Mouse (Mus musculus) left cerebral cortex, adult 2 months (tissue): Measurements from ENCODE around the gene Mfsd4a. TPM values are rescaled to one million over a fixed set of nuclear protein-coding genes. Genes with fewer than 3 reads are reported as not detected.

ENCODE experiments used
- DNase-seq, 2 experiments: peaks; one replicate each; pipeline ENCODE4 v3.0.0; 2021 to 2022; ENCODE audit warnings: low spot score in 2 of 2, mixed read lengths in 1 of 2; ENCODE audit errors: extremely low spot score in 1 of 2
- H3K27ac ChIP-seq: fragments of 200-600 bp; 2 replicates; pipeline ENCODE4 v1.8.1; 2022
- H3K4me3 ChIP-seq: fragments of 200-600 bp; 2 replicates; pipeline ENCODE4 v1.8.1; 2022
- CTCF ChIP-seq: fragments of 200-600 bp; IDR thresholded peaks from 2 replicates; pipeline ENCODE4 v1.8.1; 2022; ENCODE audit warnings: antibody characterized with exemption, mild to moderate bottlenecking, moderate library complexity
- intact Hi-C: fragments of 180-260 bp; cut with DNase I; formaldehyde crosslinking; loops from one replicate; pipeline ENCODE4 v1.15.1; 2025
- long read RNA-seq, 2 experiments: library from polyadenylated mRNA; stranded (forward); transcript quantifications; one replicate each; pipeline ENCODE4 v2.0.0; 2021; ENCODE audit warnings: borderline mapping rate in 2 of 2
- total RNA-seq, 2 experiments: library from RNA; stranded (reverse); gene quantifications; 2 replicates each; pipeline ENCODE4 v1.2.3; 2021

The Mfsd4a gene
- total RNA-seq = 10 to 100 TPM; 80.0 to 85.2 TPM
- long read RNA-seq, experiment 1, transcript Mfsd4a-207 (10 exons, 1,957 nt) = major isoform, 59 of 122 reads
- long read RNA-seq, experiment 1, transcript Mfsd4a-204 (11 exons, 2,422 nt) = minor isoform, 9 of 122 reads
- long read RNA-seq, experiment 1, partial matches to known transcripts = 8 of 122 reads
- long read RNA-seq, experiment 1, other reads (novel, unspliced or antisense) = 42 of 122 reads
- long read RNA-seq, experiment 2, transcript Mfsd4a-207 (10 exons, 1,957 nt) = major isoform, 30 of 79 reads
- long read RNA-seq, experiment 2, transcript Mfsd4a-203 (11 exons, 2,565 nt) = minor isoform, 5 of 79 reads
- long read RNA-seq, experiment 2, partial matches to known transcripts = 5 of 79 reads
- long read RNA-seq, experiment 2, other reads (novel, unspliced or antisense) = 36 of 79 reads

DNA sequence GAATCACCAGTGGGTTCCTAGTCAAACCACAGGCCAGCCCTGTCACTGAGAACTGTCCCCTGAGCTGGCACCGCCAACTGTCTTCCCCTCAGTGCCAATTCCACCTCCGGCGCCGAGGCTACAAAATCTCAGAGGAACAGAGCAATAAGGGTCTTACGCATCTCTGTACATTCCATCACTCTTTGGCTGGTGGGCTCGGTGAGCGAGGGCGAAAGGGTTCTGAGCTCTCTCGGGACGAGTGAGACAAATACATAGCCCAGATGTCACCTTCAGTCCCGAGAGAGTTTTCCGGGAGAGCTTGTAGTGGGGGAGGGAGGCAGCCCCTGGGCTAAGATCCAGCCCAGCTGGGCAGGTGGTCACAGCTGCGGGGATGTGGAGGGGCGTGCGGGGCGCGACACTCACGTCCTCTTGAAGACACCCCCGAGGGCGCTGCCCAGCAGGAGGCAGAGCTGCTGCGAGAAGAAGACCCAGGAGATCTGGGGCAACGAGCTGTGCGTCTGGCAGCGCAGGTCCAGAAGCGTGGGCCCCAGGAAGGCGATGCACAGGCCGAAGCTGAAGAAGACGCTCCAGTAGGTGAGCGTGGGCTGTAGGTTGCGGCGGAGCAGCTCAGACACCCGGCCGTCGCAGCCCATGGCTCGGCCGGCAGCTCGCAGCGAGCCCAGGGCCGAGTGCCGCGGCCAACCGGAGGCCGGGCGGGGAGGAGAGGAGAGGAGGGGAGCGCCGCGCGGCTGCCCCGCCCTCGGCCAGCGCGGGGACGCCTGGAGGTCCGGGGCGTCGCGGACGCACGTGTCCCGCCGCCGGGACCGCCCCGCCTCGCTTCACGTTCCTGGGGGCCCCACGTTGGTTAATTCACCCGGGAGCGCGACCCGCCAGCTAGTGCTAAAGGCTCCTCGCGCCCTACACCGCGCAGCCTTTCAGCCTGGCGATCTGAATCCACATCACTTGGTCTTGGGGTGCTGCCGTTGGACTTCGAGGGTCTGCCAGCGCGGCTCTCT, at the start of gene Mfsd4a:
TSS of gene Mfsd4a (minus strand) at position 802 of the 995 bp plus-strand sequence.
- TF ChIP-seq CTCF = no peak; the same call in 1 of the 2 replicates
- peak; percentile 48 to 71 for DNase-seq
- intact Hi-C loops = loop anchor here (1.0 to 5.0 kb wide), 2 partner anchors 21 to 40 kb away; no protein-coding TSS in a partner anchor
- H3K27ac ChIP-seq = peak within 1 kb of the TSS; percentile 94
- H3K4me3 ChIP-seq = peak within 1 kb of the TSS; percentile 67

- Histone ChIP-seq H3K4me3 (no peak overlapping the region), H3K27ac (no peak overlapping the region)
- DNase-seq = peak; percentile 72 to 83
- intact Hi-C loops = loop anchor here (1.0 to 5.0 kb wide), 4 partner anchors 69 to 179 kb away; no protein-coding TSS in a partner anchor
- peak; percentile 86 for TF ChIP-seq CTCF
Measured at GRCm38 (mm10) chr1:132116606-132117005, 48.7 kb upstream of the Mfsd4a start.

DNA sequence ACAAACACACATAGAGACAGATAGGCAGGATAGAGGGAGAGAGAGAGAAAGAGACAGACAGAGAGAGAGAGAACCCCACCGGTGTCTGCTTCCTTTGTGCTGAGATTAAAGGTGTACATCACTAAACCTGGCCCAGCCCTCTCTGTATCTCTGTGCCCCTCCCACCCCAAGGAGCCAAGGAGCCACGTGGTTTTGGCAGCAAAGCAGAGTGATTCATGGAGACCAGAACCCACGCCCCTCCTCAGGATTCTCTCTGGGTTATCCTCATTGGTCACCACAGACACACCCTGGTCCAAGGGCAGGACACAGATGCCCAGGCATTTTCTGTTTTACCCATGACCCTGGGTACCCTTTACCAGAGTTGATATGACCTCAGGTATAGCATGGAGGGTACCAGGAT, 45.2 kb upstream of the Mfsd4a start:
- Histone ChIP-seq H3K4me3 (no peak overlapping the region), H3K27ac (no peak overlapping the region)
- no peak for DNase-seq
- intact Hi-C loops = no loop called here
- no peak for TF ChIP-seq CTCF

DNA sequence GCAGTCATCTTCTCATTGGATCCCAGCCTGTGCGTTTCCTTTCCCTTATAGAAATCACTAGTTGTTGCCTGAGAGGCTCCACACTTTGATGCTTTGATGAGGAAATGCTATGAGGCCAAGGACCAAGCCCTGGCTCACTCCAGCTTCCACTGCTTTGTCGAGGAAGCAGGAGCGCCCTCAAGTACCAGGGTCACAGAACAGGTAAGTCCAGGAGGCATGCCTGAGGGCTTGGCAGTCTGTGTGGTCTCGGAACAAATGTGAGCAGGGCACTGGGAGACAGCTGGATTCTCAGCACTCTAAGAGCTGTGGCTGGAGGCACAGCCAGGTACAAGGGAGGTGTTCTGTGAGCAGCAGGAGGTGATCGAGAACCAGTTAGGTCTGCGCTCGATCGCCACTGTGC, 44.6 kb upstream of the Mfsd4a start:
- Histone ChIP-seq H3K4me3 (no peak overlapping the region), H3K27ac (no peak overlapping the region)
- TF ChIP-seq CTCF = no peak
- intact Hi-C loops = no loop called here
- no peak for DNase-seq

DNA sequence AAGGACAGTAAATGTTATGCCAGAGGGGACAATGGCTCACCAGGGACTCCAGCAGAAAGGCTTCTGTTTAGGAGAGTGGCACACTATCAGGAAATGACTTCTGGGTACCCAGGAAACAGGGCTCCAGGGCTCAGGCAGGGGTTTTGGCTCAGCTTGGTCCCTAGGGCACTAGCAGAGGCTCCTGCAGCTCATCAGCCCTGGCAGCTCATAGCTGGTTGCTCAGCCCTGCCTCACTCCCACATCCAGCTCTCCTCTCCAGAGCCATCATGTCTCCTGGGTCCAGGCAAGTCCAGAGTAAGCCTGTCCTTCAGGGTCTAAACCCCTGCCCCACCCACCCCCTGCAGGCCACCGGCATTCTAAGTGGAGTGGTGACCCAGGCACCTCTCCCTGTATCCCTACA, 43.5 kb upstream of the Mfsd4a start:
- no peak overlapping the region for H3K4me3 ChIP-seq
- no peak overlapping the region for H3K27ac ChIP-seq
- intact Hi-C loops = no loop called here

DNA sequence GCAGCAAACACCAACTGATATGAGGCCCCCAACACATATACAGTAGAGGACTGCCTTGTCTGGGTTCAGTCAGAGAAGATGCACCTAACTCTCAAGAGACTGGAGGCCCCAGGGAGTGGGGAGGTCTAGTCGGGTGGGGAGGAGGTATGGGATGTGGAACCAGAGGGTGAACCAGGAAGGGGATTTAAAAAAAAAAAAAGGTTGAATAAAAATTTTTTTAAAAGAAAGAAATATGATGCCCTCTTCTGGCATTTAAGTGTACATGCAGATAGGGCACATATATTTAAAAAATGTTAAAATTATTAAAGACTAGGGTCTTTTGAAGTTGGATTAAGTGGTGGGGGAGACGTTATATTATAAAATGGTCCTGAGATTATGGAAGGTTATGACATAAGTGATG, 41.5 kb upstream of the Mfsd4a start:
- intact Hi-C loops = loop anchor here (5.0 kb wide), 1 partner anchor 42 kb away; the partner anchor contains the start of gene Mfsd4a
- Histone ChIP-seq H3K4me3 (no peak overlapping the region), H3K27ac (no peak overlapping the region)
- no peak for DNase-seq
- TF ChIP-seq CTCF = peak; percentile 44

More for the DNA sequence above, 43.5 kb upstream of the Mfsd4a start:
- no peak for TF ChIP-seq CTCF
- DNase-seq = no peak

- H3K27ac ChIP-seq = no peak overlapping the region
- H3K4me3 ChIP-seq = no peak overlapping the region
- no peak for TF ChIP-seq CTCF
- no peak for DNase-seq
- intact Hi-C loops = no loop called here
Measured at GRCm38 (mm10) chr1:132104353-132104752, 36.5 kb upstream of the Mfsd4a start.

GRCm38 (mm10) chr1:132101953-132102697, 34.3 kb upstream of the Mfsd4a start:
- no peak overlapping the region for H3K27ac ChIP-seq
- intact Hi-C loops = no loop called here

DNA sequence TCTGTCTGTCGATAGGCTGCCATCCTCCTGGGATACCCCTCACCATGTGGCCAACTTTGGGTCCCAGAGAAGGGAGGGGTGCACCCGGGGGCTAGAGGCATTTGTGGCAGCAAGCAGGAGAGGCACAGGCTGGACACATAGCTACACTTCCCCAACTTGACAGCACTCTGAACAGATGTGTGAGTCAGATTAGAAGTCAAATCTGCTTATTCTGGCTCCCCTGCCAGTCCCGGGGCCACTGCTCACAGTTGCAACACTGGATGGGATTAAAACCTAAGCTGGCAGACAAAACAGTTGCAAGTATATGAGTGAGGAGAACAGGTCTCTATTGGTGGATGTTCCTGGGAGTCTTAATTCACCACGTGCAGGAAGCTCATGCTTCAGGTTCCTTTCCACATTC, 31.9 kb upstream of the Mfsd4a start:
- no peak overlapping the region for H3K4me3 ChIP-seq
- no peak for TF ChIP-seq CTCF

More at GRCm38 (mm10) chr1:132101953-132102697, 34.3 kb upstream of the Mfsd4a start:
- DNase-seq = no peak
- no peak for TF ChIP-seq CTCF
- no peak overlapping the region for H3K4me3 ChIP-seq

DNA sequence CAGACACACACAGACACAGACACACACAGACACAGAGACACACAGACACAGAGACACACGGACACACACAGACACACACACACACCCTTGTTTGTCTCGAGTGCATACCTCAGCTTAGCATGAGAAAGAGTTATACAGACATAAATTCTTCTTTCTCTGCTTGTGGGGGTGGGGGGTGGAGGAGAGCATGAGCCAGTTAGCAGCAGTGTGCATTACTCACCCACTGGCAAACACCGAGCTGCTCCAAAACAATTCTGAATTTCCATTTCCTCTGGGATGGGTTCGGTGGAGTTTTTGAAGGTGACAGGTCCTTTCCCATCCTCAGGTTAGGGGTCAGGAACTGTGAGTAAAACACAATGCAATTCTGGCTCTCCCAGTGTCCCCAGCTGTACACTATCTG, 31.2 kb upstream of the Mfsd4a start:
- Histone ChIP-seq H3K27ac (0 out of 2 replicates have a peak overlapping the region, but pooled peaks have one; percentile 28), H3K4me3 (no peak overlapping the region)
- intact Hi-C loops = no loop called here
- peak in 1 of 2 experiments; percentile 20 for DNase-seq
- TF ChIP-seq CTCF = no peak

More for the DNA sequence above, 31.9 kb upstream of the Mfsd4a start:
- DNase-seq = no peak
- intact Hi-C loops = no loop called here
- no peak overlapping the region for H3K27ac ChIP-seq

DNA sequence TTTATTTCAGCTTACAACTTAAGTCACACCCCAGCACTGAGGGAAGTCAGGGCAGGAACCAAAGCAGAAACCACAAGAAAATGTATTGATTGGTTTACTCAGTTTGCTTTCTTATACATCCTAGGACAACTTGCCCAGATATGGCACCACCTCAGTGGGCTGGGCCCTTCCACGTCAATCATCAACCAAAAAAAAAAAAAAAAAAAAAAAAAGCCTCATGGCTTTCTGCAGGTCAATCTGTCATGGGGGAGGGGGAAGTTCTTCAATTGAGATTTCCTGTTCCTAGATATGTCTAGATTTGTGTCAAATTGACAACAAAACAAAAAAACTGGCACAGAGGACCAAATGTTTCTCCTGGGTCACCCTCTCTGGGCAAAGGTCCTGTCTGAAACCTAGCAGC, 30.2 kb upstream of the Mfsd4a start:
- Histone ChIP-seq H3K27ac (no peak overlapping the region), H3K4me3 (no peak overlapping the region)
- no peak for DNase-seq
- intact Hi-C loops = no loop called here
- TF ChIP-seq CTCF = no peak
